8 mouse cellular contexts compared by ENCODE assay signal in the genomic region with DNA sequence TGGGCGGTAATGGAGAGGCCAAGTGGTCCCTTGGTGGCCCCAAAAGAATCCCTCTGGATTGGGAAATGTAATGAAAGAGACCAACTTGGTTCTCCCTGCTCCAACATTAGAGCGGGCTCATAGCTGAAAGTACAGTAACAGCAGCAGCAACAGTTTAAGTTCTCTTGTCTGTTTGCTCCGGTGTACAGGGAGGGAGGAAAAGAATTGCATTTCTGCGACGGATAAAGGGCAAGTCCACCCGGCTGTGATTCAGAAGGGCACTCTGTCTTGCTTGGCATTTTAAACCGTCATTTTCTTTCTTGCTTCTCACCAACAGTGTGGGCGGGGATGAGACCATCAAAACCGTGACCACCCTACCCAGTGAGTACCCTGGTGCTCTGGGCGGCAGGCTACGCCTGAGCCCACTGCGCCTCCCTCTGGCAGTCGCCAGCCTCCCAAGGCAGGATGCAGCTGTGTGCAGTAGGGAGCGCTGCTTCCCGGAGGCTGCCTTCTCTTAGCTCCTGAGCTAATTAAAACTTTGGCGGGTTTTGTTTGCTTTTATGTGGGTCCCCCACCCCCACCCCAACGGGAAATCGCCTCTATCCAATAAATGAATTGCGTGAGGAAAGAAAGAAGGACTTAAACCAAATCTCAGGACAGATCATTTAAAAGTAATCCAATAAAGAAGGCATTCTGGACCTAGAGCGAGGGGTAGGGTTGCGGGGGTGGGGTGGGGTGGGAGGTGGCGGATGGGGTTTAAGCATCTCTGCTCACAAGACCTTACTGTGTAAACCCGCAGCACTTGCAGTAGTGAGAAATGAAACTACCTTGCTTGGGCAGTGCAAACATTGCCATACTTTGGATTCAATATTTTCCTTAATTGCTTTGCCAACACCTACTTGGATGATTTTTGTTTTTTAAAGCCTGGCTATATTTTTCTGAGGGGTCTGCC.
DNase-seq lines count a peak whose midpoint lies in the region; ATAC-seq and TF ChIP-seq lines count a peak whose summit lies in the region.

No protein-coding gene starts in this region.

- peak; percentile 68; the same call in 1 of the 2 replicates for ATAC-seq in heart, embryonic 14.5 days (ENCODE audit: insufficient number of reproducible peaks, insufficient read depth, low FRiP score, low read depth)
- ATAC-seq in liver, embryonic 11.5 days (replicated peaks; ENCODE audit: low FRiP score), result 0 out of 2 replicates have a peak, but pooled peaks have one; percentile 51
- ATAC-seq in neural tube, embryonic 11.5 days (ENCODE audit: insufficient read depth, low FRiP score, low TSS enrichment), result peak; percentile 85; the same call in 1 of the 2 replicates

- H3K27ac ChIP-seq in heart, adult 2 months, result no peak overlapping the region
- H3K27ac ChIP-seq in embryonic facial prominence, embryonic 10.5 days (replicated peaks), result 0 out of 2 replicates have a peak overlapping the region, but pooled peaks have one; percentile 27
- no peak overlapping the region for H3K27ac ChIP-seq in heart, embryonic 14.5 days (replicated peaks in 1 of 2; ENCODE audit: control insufficient read depth in 1 of 2, insufficient read depth in 1 of 2, low read depth in 2 of 2, low read length in 2 of 2)
- no peak overlapping the region for H3K27ac ChIP-seq in liver, embryonic 11.5 days (ENCODE audit: low read depth, low read length)
- no peak overlapping the region for H3K27ac ChIP-seq in neural tube, embryonic 11.5 days (ENCODE audit: low read depth, low read length)
- H3K27ac ChIP-seq in thymus, adult 2 months (ENCODE audit: control insufficient read depth, insufficient read depth, low read length), result no peak overlapping the region

- H3K9me3 ChIP-seq in embryonic facial prominence, embryonic 10.5 days, result no peaks in the 10 kb centered on the region
- H3K9me3 ChIP-seq in heart, embryonic 14.5 days (ENCODE audit: control insufficient read depth, low read length), result no peaks in the 10 kb centered on the region
- no peaks in the 10 kb centered on the region for H3K9me3 ChIP-seq in liver, embryonic 11.5 days (ENCODE audit: control insufficient read depth, low read length)
- H3K9me3 ChIP-seq in neural tube, embryonic 11.5 days (ENCODE audit: control insufficient read depth, low read length), result no peaks in the 10 kb centered on the region

- H3K4me3 ChIP-seq in heart, adult 2 months, result no peak overlapping the region
- H3K4me3 ChIP-seq in embryonic facial prominence, embryonic 10.5 days, result peak overlapping the region; percentile 46
- peak overlapping the region; percentile 25; a peak in 3 of 4 replicates for H3K4me3 ChIP-seq in heart, embryonic 14.5 days (ENCODE audit: control insufficient read depth in 1 of 2, insufficient read depth in 1 of 2, low read depth in 1 of 2, low read length in 2 of 2)
- no peak overlapping the region for H3K4me3 ChIP-seq in liver, embryonic 11.5 days (ENCODE audit: low read depth, low read length)
- no peak overlapping the region for H3K4me3 ChIP-seq in neural tube, embryonic 11.5 days (ENCODE audit: low read depth, low read length)
- no peak overlapping the region for H3K4me3 ChIP-seq in thymus, adult 2 months (ENCODE audit: control insufficient read depth, insufficient read depth, low read length)

- no peaks in the 10 kb centered on the region for H3K36me3 ChIP-seq in heart, adult 2 months (ENCODE audit: control insufficient read depth, insufficient read depth, low read length)
- H3K36me3 ChIP-seq in embryonic facial prominence, embryonic 10.5 days (replicated peaks), result no peaks in the 10 kb centered on the region
- no peaks in the 10 kb centered on the region for H3K36me3 ChIP-seq in heart, embryonic 14.5 days (ENCODE audit: control insufficient read depth, insufficient read depth, low read length)
- no peaks in the 10 kb centered on the region for H3K36me3 ChIP-seq in liver, embryonic 11.5 days (ENCODE audit: control insufficient read depth, insufficient read depth, low read length)
- no peaks in the 10 kb centered on the region for H3K36me3 ChIP-seq in neural tube, embryonic 11.5 days (ENCODE audit: control insufficient read depth, insufficient read depth, low read length)
- H3K36me3 ChIP-seq in thymus, adult 2 months (ENCODE audit: control insufficient read depth, insufficient read depth, low read length), result no peaks in the 10 kb centered on the region

- no peaks in the 10 kb centered on the region for H3K4me1 ChIP-seq in heart, adult 2 months (ENCODE audit: control insufficient read depth, insufficient read depth, low read length)
- H3K4me1 ChIP-seq in embryonic facial prominence, embryonic 10.5 days, result peaks cover 9% of the 10 kb centered on the region
- no peaks in the 10 kb centered on the region; a peak in 1 of 4 replicates for H3K4me1 ChIP-seq in heart, embryonic 14.5 days (ENCODE audit: control insufficient read depth in 2 of 2, insufficient read depth in 2 of 2, low read length in 2 of 2)
- no peaks in the 10 kb centered on the region for H3K4me1 ChIP-seq in liver, embryonic 11.5 days (replicated peaks; ENCODE audit: control insufficient read depth, insufficient read depth, low read length)
- H3K4me1 ChIP-seq in neural tube, embryonic 11.5 days (ENCODE audit: control insufficient read depth, insufficient read depth, low read length), result no peaks in the 10 kb centered on the region
- 0 out of 2 replicates have a peak, but pooled peaks cover 2% of the 10 kb centered on the region for H3K4me1 ChIP-seq in thymus, adult 2 months (replicated peaks; ENCODE audit: control insufficient read depth, insufficient read depth, low read length)

- no peak for TF ChIP-seq POLR2A in heart, adult 2 months (IDR thresholded peaks at IDR 0.05; ENCODE audit: insufficient read depth, low read depth, low read length)
- no peak for TF ChIP-seq POLR2A in thymus, adult 2 months (IDR thresholded peaks at IDR 0.05; ENCODE audit: control insufficient read depth, extremely low read depth, insufficient read depth, low read length, poor library complexity)

- 15% methylated on average over 23 of the region's 23 CpGs for WGBS in heart, adult 2 months
- 11% methylated on average over 23 of the region's 23 CpGs for WGBS in embryonic facial prominence, embryonic 10.5 days
- WGBS in heart, embryonic 14.5 days, result 13% methylated on average over 23 of the region's 23 CpGs
- WGBS in liver, embryonic 11.5 days, result 15% methylated on average over 23 of the region's 23 CpGs
- WGBS in neural tube, embryonic 11.5 days, result 9% methylated on average over 23 of the region's 23 CpGs
- 18% methylated on average over 23 of the region's 23 CpGs for WGBS in thymus, adult 2 months

- no peak for TF ChIP-seq EP300 in heart, adult 2 months (IDR thresholded peaks at IDR 0.05; ENCODE audit: insufficient read depth, low read depth, low read length)

- intact Hi-C loops in heart, adult 2 months (cut with DNase I), result loop anchor here (5.0 kb wide), 3 partner anchors 86 to 214 kb away; no protein-coding TSS in a partner anchor

- peak overlapping the region; percentile 60 for H3K4me2 ChIP-seq in heart, embryonic 14.5 days (ENCODE audit: low read length)
- peak overlapping the region; percentile 49 for H3K4me2 ChIP-seq in liver, embryonic 11.5 days
- H3K4me2 ChIP-seq in neural tube, embryonic 11.5 days (ENCODE audit: low read depth), result peak overlapping the region; percentile 31

- peak; percentile 82 for TF ChIP-seq CTCF in heart, adult 2 months (IDR thresholded peaks at IDR 0.05)
- peak; percentile 65; the same call in 1 of the 2 replicates for TF ChIP-seq CTCF in thymus, adult 2 months (IDR thresholded peaks at IDR 0.05; ENCODE audit: borderline replicate concordance, control insufficient read depth, extremely low read depth, insufficient read depth, low read length, poor library complexity)

- no peak overlapping the region for H3K9ac ChIP-seq in heart, adult 2 months (ENCODE audit: low read depth, low read length)
- H3K9ac ChIP-seq in heart, embryonic 14.5 days (ENCODE audit: low read length), result peak overlapping the region; percentile 48
- H3K9ac ChIP-seq in liver, embryonic 11.5 days (ENCODE audit: low read depth, low read length), result no peak overlapping the region
- H3K9ac ChIP-seq in neural tube, embryonic 11.5 days (ENCODE audit: low read length), result no peak overlapping the region

- H3K79me2 ChIP-seq in heart, adult 2 months (replicated peaks; ENCODE audit: control insufficient read depth, insufficient read depth, low read length), result no peaks in the 10 kb centered on the region

- no peaks in the 10 kb centered on the region for H3K27me3 ChIP-seq in heart, adult 2 months (ENCODE audit: control insufficient read depth, insufficient read depth, low read length)
- H3K27me3 ChIP-seq in embryonic facial prominence, embryonic 10.5 days (replicated peaks; ENCODE audit: low read depth, poor library complexity, severe bottlenecking), result 0 out of 2 replicates have a peak, but pooled peaks cover 7% of the 10 kb centered on the region
- H3K27me3 ChIP-seq in heart, embryonic 14.5 days (ENCODE audit: control insufficient read depth, insufficient read depth, low read length), result no peaks in the 10 kb centered on the region
- H3K27me3 ChIP-seq in liver, embryonic 11.5 days (replicated peaks; ENCODE audit: control insufficient read depth, insufficient read depth, low read length), result 0 out of 2 replicates have a peak, but pooled peaks cover 3% of the 10 kb centered on the region
- no peaks in the 10 kb centered on the region for H3K27me3 ChIP-seq in neural tube, embryonic 11.5 days (ENCODE audit: control insufficient read depth, insufficient read depth, low read length)
- H3K27me3 ChIP-seq in thymus, adult 2 months (ENCODE audit: control insufficient read depth, insufficient read depth, low read length), result no peaks in the 10 kb centered on the region

- DNase-seq in heart, adult 2 months, result peak; percentile 36 to 53
- DNase-seq in heart, adult 8-10 months (ENCODE audit: low spot score), result no peak
- peak; percentile 80 for DNase-seq in embryonic facial prominence, embryonic 10.5 days (ENCODE audit: low spot score)
- peak; percentile 79 for DNase-seq in kidney, postnatal 10 days
- DNase-seq in liver, embryonic 11.5 days (ENCODE audit: low spot score), result peak; percentile 55
- peak; percentile 78 for DNase-seq in neural tube, embryonic 11.5 days (ENCODE audit: low spot score)
- DNase-seq in thymus, adult 2 months, result peak; percentile 43

Comparison
In these comparisons a context has a peak if more than half of its experiments do, and no peak if none do; other contexts are left out.
1. H3K4me3 ChIP-seq: peak in embryonic facial prominence, embryonic 10.5 days (single experiment) and heart, embryonic 14.5 days (2 of 2); none in heart, adult 2 months (single experiment), liver, embryonic 11.5 days (single experiment), neural tube, embryonic 11.5 days (single experiment) and thymus, adult 2 months (single experiment).
2. Peak in every context shown above with its lines, with median percentiles within 50 percentile points of each other: ATAC-seq and H3K4me2 ChIP-seq.